Mouse (Mus musculus): ENCODE data around the gene Aprt. TPM values are rescaled to one million over a fixed set of nuclear protein-coding genes. Genes with fewer than 3 reads are reported as not detected.
A peak's percentile ranks its signal among the peaks of the same experiment; 100 is the strongest.

Gene Aprt
- polyA plus RNA-seq, 1 experiment from 2014 or later: 187 TPM

GRCm38 (mm10) chr8:122529159-122529558, 47.5 kb downstream of the Aprt start:
- Histone ChIP-seq H3K36me3 (replicated peaks; ENCODE audit: control insufficient read depth, insufficient read depth) (no peaks in the 10 kb centered on the region), H3K9ac (no peak overlapping the region), H3K27ac (no peak overlapping the region), H3K4me2 (replicated peaks) (no peak overlapping the region), H3K27me3 (ENCODE audit: control insufficient read depth, insufficient read depth, low read length) (no peaks in the 10 kb centered on the region), H3K9me3 (ENCODE audit: control insufficient read depth, low read length) (no peaks in the 10 kb centered on the region), H3K4me1 (replicated peaks; ENCODE audit: control insufficient read depth, insufficient read depth, low read length) (peaks cover 12% of the 10 kb centered on the region), H3K4me3 (replicated peaks; ENCODE audit: low read length) (no peak overlapping the region)
- ATAC-seq (ENCODE audit: low FRiP score) (no peak), DNase-seq (ENCODE audit: low spot score) (no peak)
- WGBS: 90% methylated on average over 4 of the region's 4 CpGs

DNA sequence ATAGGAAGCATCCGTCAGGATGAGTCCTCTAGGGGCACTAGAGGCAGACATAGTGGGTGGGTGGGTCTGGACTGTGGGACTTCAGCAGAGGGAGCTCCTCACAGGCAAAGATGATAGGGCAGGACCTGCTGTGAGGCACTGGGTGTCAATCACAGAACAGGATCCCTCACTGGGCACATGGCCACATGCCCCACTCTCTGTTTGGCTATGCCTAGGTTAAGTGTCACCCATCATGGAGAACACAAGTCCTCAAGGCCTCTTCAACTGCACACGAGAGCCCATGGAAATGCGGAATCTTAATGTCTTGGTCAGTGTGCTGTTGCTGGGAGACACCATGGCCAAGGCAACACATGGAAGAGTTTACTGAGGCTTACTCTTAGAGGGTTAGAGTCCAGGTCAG, 48.8 kb downstream of the Aprt start:
- Histone ChIP-seq H3K36me3 (replicated peaks; ENCODE audit: control insufficient read depth, insufficient read depth) (no peaks in the 10 kb centered on the region), H3K9me3 (ENCODE audit: control insufficient read depth, low read length) (no peaks in the 10 kb centered on the region), H3K4me3 (replicated peaks; ENCODE audit: low read length) (no peak overlapping the region), H3K4me2 (replicated peaks) (no peak overlapping the region), H3K27ac (no peak overlapping the region), H3K9ac (no peak overlapping the region), H3K4me1 (replicated peaks; ENCODE audit: control insufficient read depth, insufficient read depth, low read length) (peaks cover 24% of the 10 kb centered on the region), H3K27me3 (ENCODE audit: control insufficient read depth, insufficient read depth, low read length) (no peaks in the 10 kb centered on the region)
- no peak for DNase-seq (ENCODE audit: low spot score)
- no peak for ATAC-seq (ENCODE audit: low FRiP score)
- WGBS: 96% methylated on average over 3 of the region's 3 CpGs

GRCm38 (mm10) chr8:122526526-122527170, 50.1 kb downstream of the Aprt start:
- peaks cover 28% of the 10 kb centered on the region for H3K4me1 ChIP-seq (replicated peaks; ENCODE audit: control insufficient read depth, insufficient read depth, low read length)
- 74% methylated on average over 7 of the region's 7 CpGs for WGBS
- ATAC-seq (ENCODE audit: low FRiP score): no peak
- H3K9ac ChIP-seq: no peak overlapping the region
- no peaks in the 10 kb centered on the region for H3K9me3 ChIP-seq (ENCODE audit: control insufficient read depth, low read length)
- H3K27ac ChIP-seq: no peak overlapping the region
- no peak overlapping the region for H3K4me2 ChIP-seq (replicated peaks)
- no peak for DNase-seq (ENCODE audit: low spot score)
- H3K4me3 ChIP-seq (replicated peaks; ENCODE audit: low read length): no peak overlapping the region
- no peaks in the 10 kb centered on the region for H3K27me3 ChIP-seq (ENCODE audit: control insufficient read depth, insufficient read depth, low read length)
- H3K36me3 ChIP-seq (replicated peaks; ENCODE audit: control insufficient read depth, insufficient read depth): no peaks in the 10 kb centered on the region

DNA sequence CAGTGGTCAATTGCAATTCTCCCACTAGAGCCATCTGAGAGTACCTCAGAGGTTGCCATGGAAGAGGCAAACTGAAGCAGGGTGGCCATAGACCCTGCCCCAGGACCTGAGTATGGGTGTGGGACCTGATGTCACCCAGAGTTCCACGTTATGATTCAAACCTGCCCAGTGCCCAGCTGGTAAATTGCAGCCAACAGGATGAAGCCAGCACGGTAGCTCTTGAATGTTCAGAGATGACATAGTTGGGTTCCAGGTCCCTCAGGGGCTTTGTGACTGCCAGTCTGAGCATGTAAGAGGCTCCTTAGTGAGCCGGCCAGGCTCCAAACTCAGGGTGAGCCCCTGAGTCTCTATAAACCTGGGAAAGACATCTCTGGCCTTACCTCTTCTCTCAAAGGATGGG, 50.6 kb downstream of the Aprt start:
- H3K9ac ChIP-seq: no peak overlapping the region
- 75% methylated on average over 3 of the region's 3 CpGs for WGBS

DNA sequence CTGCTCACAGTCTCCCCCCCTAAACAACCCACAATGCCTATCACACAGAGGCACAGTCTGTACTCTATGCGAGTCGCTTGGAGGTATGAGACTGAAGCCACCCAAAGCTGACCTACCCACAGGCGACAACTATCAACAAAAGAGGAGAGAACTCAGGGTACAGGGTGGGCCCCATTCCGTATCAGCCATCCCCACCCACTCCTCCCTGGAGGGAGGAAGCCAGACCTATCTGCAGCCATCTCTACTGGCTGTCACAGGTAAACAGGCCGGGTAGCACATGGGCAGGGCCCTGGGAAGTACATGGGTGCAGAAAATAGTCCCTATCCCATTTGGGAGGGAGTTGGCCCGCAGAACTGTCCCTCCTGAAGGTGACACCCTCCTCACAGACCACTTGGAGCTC, 51.7 kb downstream of the Aprt start:
- no peak overlapping the region for H3K4me2 ChIP-seq (replicated peaks)
- DNase-seq (ENCODE audit: low spot score) (no peak), ATAC-seq (ENCODE audit: low FRiP score) (0 out of 2 replicates have a peak, but pooled peaks have one; percentile 3)
- H3K4me1 ChIP-seq (replicated peaks; ENCODE audit: control insufficient read depth, insufficient read depth, low read length): peaks cover 28% of the 10 kb centered on the region
- 78% methylated on average over 6 of the region's 6 CpGs for WGBS
- no peaks in the 10 kb centered on the region for H3K9me3 ChIP-seq (ENCODE audit: control insufficient read depth, low read length)
- no peak overlapping the region for H3K9ac ChIP-seq
- H3K27ac ChIP-seq: no peak overlapping the region
- H3K27me3 ChIP-seq (ENCODE audit: control insufficient read depth, insufficient read depth, low read length): no peaks in the 10 kb centered on the region
- no peaks in the 10 kb centered on the region for H3K36me3 ChIP-seq (replicated peaks; ENCODE audit: control insufficient read depth, insufficient read depth)
- H3K4me3 ChIP-seq (replicated peaks; ENCODE audit: low read length): no peak overlapping the region

More for the DNA sequence above, 50.6 kb downstream of the Aprt start:
- Histone ChIP-seq H3K27ac (no peak overlapping the region), H3K4me3 (replicated peaks; ENCODE audit: low read length) (no peak overlapping the region), H3K4me1 (replicated peaks; ENCODE audit: control insufficient read depth, insufficient read depth, low read length) (peaks cover 28% of the 10 kb centered on the region), H3K27me3 (ENCODE audit: control insufficient read depth, insufficient read depth, low read length) (no peaks in the 10 kb centered on the region), H3K4me2 (replicated peaks) (no peak overlapping the region), H3K36me3 (replicated peaks; ENCODE audit: control insufficient read depth, insufficient read depth) (no peaks in the 10 kb centered on the region), H3K9me3 (ENCODE audit: control insufficient read depth, low read length) (no peaks in the 10 kb centered on the region)
- ATAC-seq (ENCODE audit: low FRiP score) (no peak), DNase-seq (ENCODE audit: low spot score) (no peak)

Small RNA genes within 50 kb of the gene (microRNA-seq; reads per million reads assigned to microRNA genes)
- gene Mir6396: not detected

Other genes with a start within 250 kb of the Aprt start
- 0.21 TPM in 1 of 2 replicates, not detected in the other for gene Trhr2, start 216.2 kb downstream of the Aprt start, polyA plus RNA-seq (2014; fragmentation: Nextera tagmentation; extraction: Ambion mirVana)
- 22.9 and 23.4 TPM in 2 replicates for gene Zc3h18, start 200.3 kb downstream of the Aprt start, polyA plus RNA-seq (2014; fragmentation: Nextera tagmentation; extraction: Ambion mirVana)
- gene Il17c, start 154.9 kb downstream of the Aprt start, polyA plus RNA-seq (2014; fragmentation: Nextera tagmentation; extraction: Ambion mirVana): not detected in 2 replicates
- gene Cyba, start 144.0 kb downstream of the Aprt start, polyA plus RNA-seq (2014; fragmentation: Nextera tagmentation; extraction: Ambion mirVana): 35.7 and 44.3 TPM in 2 replicates
- 61.3 and 75.6 TPM in 2 replicates for gene Mvd, start 133.5 kb downstream of the Aprt start, polyA plus RNA-seq (2014; fragmentation: Nextera tagmentation; extraction: Ambion mirVana)
- not detected in 2 replicates for gene Snai3, start 116.2 kb downstream of the Aprt start, polyA plus RNA-seq (2014; fragmentation: Nextera tagmentation; extraction: Ambion mirVana)
- 31.6 and 32.6 TPM in 2 replicates for gene Rnf166, start 100.8 kb downstream of the Aprt start, polyA plus RNA-seq (2014; fragmentation: Nextera tagmentation; extraction: Ambion mirVana)
- gene Ctu2, start 100.8 kb downstream of the Aprt start, polyA plus RNA-seq (2014; fragmentation: Nextera tagmentation; extraction: Ambion mirVana): 77.8 and 80.2 TPM in 2 replicates
- 3.1 and 3.7 TPM in 2 replicates for gene Piezo1, start 25.6 kb downstream of the Aprt start, polyA plus RNA-seq (2014; fragmentation: Nextera tagmentation; extraction: Ambion mirVana)
- gene Cdt1, start 8.9 kb downstream of the Aprt start, polyA plus RNA-seq (2014; fragmentation: Nextera tagmentation; extraction: Ambion mirVana): 6.2 and 8.1 TPM in 2 replicates
- 5.8 and 6.0 TPM in 2 replicates for gene Galns, start 34.6 kb upstream of the Aprt start, polyA plus RNA-seq (2014; fragmentation: Nextera tagmentation; extraction: Ambion mirVana)
- 118 and 130 TPM in 2 replicates for gene Trappc2l, start 34.7 kb upstream of the Aprt start, polyA plus RNA-seq (2014; fragmentation: Nextera tagmentation; extraction: Ambion mirVana)
- not detected in 2 replicates for gene Pabpn1l, start 45.8 kb upstream of the Aprt start, polyA plus RNA-seq (2014; fragmentation: Nextera tagmentation; extraction: Ambion mirVana)
- 22.4 and 27.7 TPM in 2 replicates for gene Cbfa2t3, start 122.2 kb upstream of the Aprt start, polyA plus RNA-seq (2014; fragmentation: Nextera tagmentation; extraction: Ambion mirVana)
- gene Acsf3, start 198.6 kb upstream of the Aprt start, polyA plus RNA-seq (2014; fragmentation: Nextera tagmentation; extraction: Ambion mirVana): 14.5 and 16.5 TPM in 2 replicates